Mouse (Mus musculus): ENCODE data around the gene Coq8b. TPM values are rescaled to one million over a fixed set of nuclear protein-coding genes. Genes with fewer than 3 reads are reported as not detected.

Gene Coq8b
- total and polyA plus RNA-seq, 2 experiments from 2014 or later, result 15.1 to 26.0 TPM

DNA sequence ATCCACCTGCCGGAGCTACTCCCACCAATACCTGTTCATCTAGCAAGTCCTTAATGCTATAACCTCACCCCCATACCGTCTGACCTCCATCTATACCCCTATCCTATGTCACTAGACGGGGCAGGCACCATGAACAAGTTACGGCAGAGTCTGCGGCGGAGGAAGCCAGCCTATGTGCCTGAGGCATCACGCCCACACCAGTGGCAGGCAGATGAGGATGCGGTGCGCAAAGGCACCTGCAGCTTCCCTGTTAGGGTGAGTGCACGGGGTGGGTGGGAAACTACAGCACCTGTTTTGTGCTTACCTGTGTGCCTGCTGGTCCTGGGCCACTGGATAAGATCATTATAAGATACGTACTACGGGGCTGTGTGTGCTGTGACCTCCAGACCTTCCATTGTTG is 31.9 kb downstream of the Coq8b start:
- peaks cover 42% of the 10 kb centered on the region for H3K36me3 ChIP-seq (ENCODE audit: insufficient read depth, low read length)
- peaks cover 8% of the 10 kb centered on the region; the same call in 1 of the 2 replicates for H3K4me1 ChIP-seq (ENCODE audit: insufficient read depth, low read length)
- H3K4me3 ChIP-seq (ENCODE audit: low read depth, low read length), result no peak overlapping the region
- ATAC-seq (ENCODE audit: low FRiP score) (no peak), DNase-seq (ENCODE audit: low spot score) (no peak)
- no peak overlapping the region for H3K9ac ChIP-seq (replicated peaks; ENCODE audit: low read length, poor library complexity, severe bottlenecking)
- no peak for TF ChIP-seq CTCF (IDR thresholded peaks at IDR 0.05)
- 93% methylated on average over 12 of the region's 12 CpGs for WGBS
- H3K27me3 ChIP-seq (ENCODE audit: insufficient read depth, low read length), result no peaks in the 10 kb centered on the region
- no peak overlapping the region for H3K27ac ChIP-seq (ENCODE audit: low read depth, low read length)
- H3K4me2 ChIP-seq (ENCODE audit: low read depth, low read length, poor library complexity, severe bottlenecking), result no peak overlapping the region
- no peaks in the 10 kb centered on the region for H3K9me3 ChIP-seq (ENCODE audit: low read length)

DNA sequence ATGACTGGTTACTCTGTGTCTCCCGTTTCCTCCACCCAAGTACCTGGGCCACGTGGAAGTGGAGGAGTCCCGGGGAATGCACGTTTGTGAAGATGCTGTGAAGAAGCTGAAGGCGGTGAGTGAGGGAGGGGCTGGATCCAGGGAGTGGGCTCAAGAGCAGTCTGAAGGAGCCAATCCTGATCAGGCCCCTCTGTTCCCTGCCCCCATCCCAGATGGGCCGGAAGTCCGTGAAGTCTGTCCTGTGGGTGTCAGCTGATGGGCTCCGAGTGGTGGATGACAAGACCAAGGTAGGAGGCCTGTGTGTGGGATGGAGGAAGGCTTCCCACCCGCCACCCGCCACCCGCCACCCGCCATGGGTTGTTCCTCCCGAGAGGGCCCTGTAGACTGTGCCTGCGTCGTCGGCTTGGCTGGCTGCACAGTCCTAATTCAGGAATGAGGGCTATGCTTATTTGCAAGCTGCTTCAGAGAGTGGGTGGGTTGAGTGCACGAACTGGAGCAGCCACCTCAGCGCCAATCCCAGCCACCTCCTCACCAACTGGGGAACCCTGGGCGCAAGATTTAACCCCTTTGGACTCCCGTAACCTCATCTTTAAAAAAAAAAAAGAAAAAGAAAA is 33.8 kb downstream of the Coq8b start:
- TF ChIP-seq CTCF (IDR thresholded peaks at IDR 0.05), result no peak
- H3K9ac ChIP-seq (replicated peaks; ENCODE audit: low read length, poor library complexity, severe bottlenecking), result no peak overlapping the region

GRCm38 (mm10) chr7:27271423-27271822 is 38.6 kb downstream of the Coq8b start:
- no peak overlapping the region for H3K9ac ChIP-seq (replicated peaks; ENCODE audit: low read length, poor library complexity, severe bottlenecking)
- H3K4me3 ChIP-seq (ENCODE audit: low read depth, low read length), result no peak overlapping the region
- no peaks in the 10 kb centered on the region for H3K4me1 ChIP-seq (ENCODE audit: insufficient read depth, low read length)
- peaks cover 73% of the 10 kb centered on the region for H3K36me3 ChIP-seq (ENCODE audit: insufficient read depth, low read length)
- H3K4me2 ChIP-seq (ENCODE audit: low read depth, low read length, poor library complexity, severe bottlenecking), result no peak overlapping the region
- no peak for DNase-seq (ENCODE audit: low spot score)
- H3K27ac ChIP-seq (ENCODE audit: low read depth, low read length), result no peak overlapping the region
- H3K9me3 ChIP-seq (ENCODE audit: low read length), result no peaks in the 10 kb centered on the region
- no peaks in the 10 kb centered on the region for H3K27me3 ChIP-seq (ENCODE audit: insufficient read depth, low read length)
- WGBS, result 89% methylated on average over 8 of the region's 8 CpGs
- peak; percentile 38 for TF ChIP-seq CTCF (IDR thresholded peaks at IDR 0.05)
- no peak for ATAC-seq (ENCODE audit: low FRiP score)

More for the DNA sequence above, 33.8 kb downstream of the Coq8b start:
- ATAC-seq (ENCODE audit: low FRiP score) (no peak), DNase-seq (ENCODE audit: low spot score) (no peak)
- Histone ChIP-seq H3K4me1 (ENCODE audit: insufficient read depth, low read length) (no peaks in the 10 kb centered on the region), H3K9me3 (ENCODE audit: low read length) (no peaks in the 10 kb centered on the region), H3K4me3 (ENCODE audit: low read depth, low read length) (no peak overlapping the region), H3K27me3 (ENCODE audit: insufficient read depth, low read length) (no peaks in the 10 kb centered on the region), H3K27ac (ENCODE audit: low read depth, low read length) (no peak overlapping the region), H3K4me2 (ENCODE audit: low read depth, low read length, poor library complexity, severe bottlenecking) (no peak overlapping the region), H3K36me3 (ENCODE audit: insufficient read depth, low read length) (peaks cover 58% of the 10 kb centered on the region)
- 79% methylated on average over 20 of the region's 20 CpGs for WGBS

GRCm38 (mm10) chr7:27273739-27274351 is 41.0 kb downstream of the Coq8b start:
- H3K4me2 ChIP-seq (ENCODE audit: low read depth, low read length, poor library complexity, severe bottlenecking), result no peak overlapping the region
- H3K27me3 ChIP-seq (ENCODE audit: insufficient read depth, low read length), result no peaks in the 10 kb centered on the region
- H3K27ac ChIP-seq (ENCODE audit: low read depth, low read length), result no peak overlapping the region
- TF ChIP-seq CTCF (IDR thresholded peaks at IDR 0.05), result peak; percentile 63
- no peak overlapping the region for H3K4me3 ChIP-seq (ENCODE audit: low read depth, low read length)
- whole genome bisulfite sequencing, result 68% methylated on average over 32 of the region's 32 CpGs
- no peaks in the 10 kb centered on the region for H3K9me3 ChIP-seq (ENCODE audit: low read length)
- no peak overlapping the region for H3K9ac ChIP-seq (replicated peaks; ENCODE audit: low read length, poor library complexity, severe bottlenecking)
- ATAC-seq (ENCODE audit: low FRiP score) (peak; percentile 25), DNase-seq (ENCODE audit: low spot score) (no peak)
- no peaks in the 10 kb centered on the region for H3K4me1 ChIP-seq (ENCODE audit: insufficient read depth, low read length)
- peaks cover 77% of the 10 kb centered on the region for H3K36me3 ChIP-seq (ENCODE audit: insufficient read depth, low read length)

DNA sequence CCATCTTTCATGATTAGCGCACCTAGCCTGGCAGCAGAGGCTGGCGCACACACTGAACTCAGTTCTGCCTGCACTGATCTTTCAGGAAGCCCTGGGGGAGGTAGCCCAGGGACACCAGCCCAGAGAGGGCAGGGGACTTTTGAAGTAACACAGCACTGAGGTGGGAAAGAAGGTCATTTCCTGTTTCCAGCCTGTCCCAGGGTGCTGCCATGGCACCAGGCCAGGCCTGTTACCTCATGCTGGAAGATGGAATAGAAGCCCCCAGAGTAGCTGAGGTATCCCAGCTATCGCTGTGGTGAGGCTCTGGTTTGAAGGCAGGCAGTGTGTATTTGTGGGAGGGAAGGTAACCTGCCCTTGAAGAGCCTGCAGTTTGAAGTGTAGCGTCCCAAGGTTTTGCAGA is 42.1 kb downstream of the Coq8b start:
- H3K27me3 ChIP-seq (ENCODE audit: insufficient read depth, low read length), result no peaks in the 10 kb centered on the region
- H3K4me2 ChIP-seq (ENCODE audit: low read depth, low read length, poor library complexity, severe bottlenecking), result no peak overlapping the region
- H3K36me3 ChIP-seq (ENCODE audit: insufficient read depth, low read length), result peaks cover 80% of the 10 kb centered on the region
- H3K27ac ChIP-seq (ENCODE audit: low read depth, low read length), result no peak overlapping the region
- H3K9ac ChIP-seq (replicated peaks; ENCODE audit: low read length, poor library complexity, severe bottlenecking), result no peak overlapping the region
- H3K9me3 ChIP-seq (ENCODE audit: low read length), result no peaks in the 10 kb centered on the region
- DNase-seq (ENCODE audit: low spot score) (no peak), ATAC-seq (ENCODE audit: low FRiP score) (no peak)
- no peak for TF ChIP-seq CTCF (IDR thresholded peaks at IDR 0.05)
- no peaks in the 10 kb centered on the region for H3K4me1 ChIP-seq (ENCODE audit: insufficient read depth, low read length)
- H3K4me3 ChIP-seq (ENCODE audit: low read depth, low read length), result no peak overlapping the region
- WGBS, result 93% methylated on average over 4 of the region's 4 CpGs

- H3K36me3 ChIP-seq (ENCODE audit: insufficient read depth, low read length), result peaks cover 79% of the 10 kb centered on the region
- H3K27ac ChIP-seq (ENCODE audit: low read depth, low read length), result no peak overlapping the region
- ATAC-seq (ENCODE audit: low FRiP score) (no peak), DNase-seq (ENCODE audit: low spot score) (no peak)
- 78% methylated on average over 7 of the region's 7 CpGs for WGBS
- no peak overlapping the region for H3K4me2 ChIP-seq (ENCODE audit: low read depth, low read length, poor library complexity, severe bottlenecking)
- H3K9me3 ChIP-seq (ENCODE audit: low read length), result no peaks in the 10 kb centered on the region
- H3K4me1 ChIP-seq (ENCODE audit: insufficient read depth, low read length), result no peaks in the 10 kb centered on the region
- TF ChIP-seq CTCF (IDR thresholded peaks at IDR 0.05), result no peak
- H3K9ac ChIP-seq (replicated peaks; ENCODE audit: low read length, poor library complexity, severe bottlenecking), result no peak overlapping the region
- no peaks in the 10 kb centered on the region for H3K27me3 ChIP-seq (ENCODE audit: insufficient read depth, low read length)
- H3K4me3 ChIP-seq (ENCODE audit: low read depth, low read length), result no peak overlapping the region
Measured at GRCm38 (mm10) chr7:27276021-27276420, 43.2 kb downstream of the Coq8b start.
